Mouse (Mus musculus) G1E (cell line): ENCODE measurements around the gene Gm16181. TPM values are rescaled to one million over a fixed set of nuclear protein-coding genes. Genes with fewer than 3 reads are reported as not detected.

Source experiments
- ATAC-seq: 2 replicates; pipeline ENCODE4 v1.8.0; 2016; ENCODE audit warnings: mild to moderate bottlenecking; ENCODE audit not compliant: insufficient number of reproducible peaks, poor library complexity, low FRiP score, severe bottlenecking; ENCODE audit errors: extremely low read depth
- DNase-seq: peaks from one replicate; pipeline ENCODE4 v3.0.0; 2012; ENCODE audit warnings: low spot score
- H3K27me3 ChIP-seq: 2 replicates; pipeline ENCODE4 v1.6.1; 2012; ENCODE audit warnings: mild to moderate bottlenecking, low read length, inconsistent platforms; ENCODE audit not compliant: insufficient read depth
- H3K36me3 ChIP-seq: replicated peaks from 2 replicates; pipeline ENCODE3; 2012; ENCODE audit warnings: mild to moderate bottlenecking, inconsistent platforms
- H3K4me1 ChIP-seq: 2 replicates; pipeline ENCODE4 v1.6.1; 2012; ENCODE audit warnings: low read depth, low read length, inconsistent platforms, mixed read lengths; ENCODE audit not compliant: insufficient read depth
- H3K4me3 ChIP-seq: 2 replicates; pipeline ENCODE4 v1.5.1; 2012; ENCODE audit warnings: low read depth, mild to moderate bottlenecking, inconsistent platforms, low read length, moderate library complexity, mixed read lengths
- H3K9me3 ChIP-seq: replicated peaks from 2 replicates; pipeline ENCODE4 v1.6.1; 2012; ENCODE audit warnings: inconsistent platforms
- CTCF ChIP-seq: IDR thresholded peaks from 2 replicates; pipeline ENCODE4 v1.5.1; 2012; ENCODE audit warnings: low read depth, low read length, inconsistent platforms, mixed read lengths
- GATA1 ChIP-seq: IDR thresholded peaks from 2 replicates; pipeline ENCODE4 v1.6.1; 2012; ENCODE audit warnings: borderline replicate concordance, low read length, inconsistent platforms, mixed read lengths
- GATA2 ChIP-seq: IDR thresholded peaks from 2 replicates; pipeline ENCODE4 v1.6.1; 2012; ENCODE audit warnings: low read depth, low read length, inconsistent platforms, borderline replicate concordance
- POLR2AphosphoS5 ChIP-seq: IDR thresholded peaks from 2 replicates; pipeline ENCODE4 v1.6.1; 2012; ENCODE audit warnings: low read depth, low read length, inconsistent platforms; ENCODE audit not compliant: insufficient replicate concordance
- TAL1 ChIP-seq: conservative IDR thresholded peaks from 2 replicates; pipeline ENCODE4 v1.6.1; 2012; ENCODE audit warnings: low read depth, low read length, inconsistent platforms, mixed read lengths
- polyA plus RNA-seq: library from polyadenylated mRNA; stranded (reverse); fragments of >175 nt; gene quantifications from 2 replicates; pipeline ENCODE4 v1.2.3, GENCODE M21; 2012
- total RNA-seq, 2 experiments: library from RNA; stranded (forward) in 1 of 2; stranded (reverse) in 1 of 2; fragments of 200-1000 nt in 1 of 2; fragments of >200 nt in 1 of 2; fragmentation: Nextera tagmentation in 1 of 2; gene quantifications; 2 replicates each; pipeline ENCODE4 v1.2.3; 2014 to 2017

Gene Gm16181
- total and polyA plus RNA-seq, 3 experiments: 0.38 TPM; not detected in 2

DNA sequence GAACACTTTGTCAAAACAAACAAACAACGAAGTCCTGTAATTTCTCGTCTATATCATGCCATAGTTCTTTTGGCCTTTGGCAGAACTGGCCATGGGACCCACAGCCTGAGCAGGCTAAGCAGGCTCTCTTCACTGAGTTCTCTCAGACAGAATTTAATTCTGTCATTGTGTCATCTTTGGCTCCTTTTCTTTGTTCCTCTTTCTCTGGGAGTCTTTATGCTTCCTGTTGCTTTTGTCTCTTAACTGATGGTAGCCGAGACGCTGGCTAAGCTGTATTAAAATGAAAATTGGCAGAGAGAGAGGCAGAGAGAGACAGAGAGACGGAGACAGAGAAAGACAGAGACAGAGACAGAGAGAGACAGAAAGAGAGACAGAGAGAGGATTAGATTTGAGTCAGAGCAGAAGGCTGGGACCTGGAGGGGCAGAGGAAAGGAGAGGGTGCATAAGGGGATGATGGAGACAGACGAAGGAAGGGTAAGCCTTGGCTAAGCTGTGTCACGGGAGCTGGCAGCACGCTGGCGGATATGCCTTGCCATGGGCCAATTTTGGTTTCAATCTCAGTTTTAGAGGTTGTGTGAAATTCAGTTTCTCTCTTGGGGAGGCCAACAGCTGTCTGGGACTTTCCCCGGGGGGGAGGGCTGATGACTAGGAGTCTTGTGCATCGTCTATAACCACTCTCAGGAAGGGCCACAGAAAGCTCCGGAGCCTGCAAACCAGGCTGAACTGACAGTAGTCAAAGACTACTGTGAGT lies 10.7 kb upstream of the Gm16181 start:
- TF ChIP-seq TAL1 (no peak), CTCF (no peak)
- peaks cover 66% of the 10 kb centered on the region for H3K27me3 ChIP-seq
- ATAC-seq: no peak
- H3K9me3 ChIP-seq: no peaks in the 10 kb centered on the region
- no peak overlapping the region for H3K4me3 ChIP-seq
- peaks cover 10% of the 10 kb centered on the region for H3K4me1 ChIP-seq
- no peak for DNase-seq
- no peaks in the 10 kb centered on the region for H3K36me3 ChIP-seq

DNA sequence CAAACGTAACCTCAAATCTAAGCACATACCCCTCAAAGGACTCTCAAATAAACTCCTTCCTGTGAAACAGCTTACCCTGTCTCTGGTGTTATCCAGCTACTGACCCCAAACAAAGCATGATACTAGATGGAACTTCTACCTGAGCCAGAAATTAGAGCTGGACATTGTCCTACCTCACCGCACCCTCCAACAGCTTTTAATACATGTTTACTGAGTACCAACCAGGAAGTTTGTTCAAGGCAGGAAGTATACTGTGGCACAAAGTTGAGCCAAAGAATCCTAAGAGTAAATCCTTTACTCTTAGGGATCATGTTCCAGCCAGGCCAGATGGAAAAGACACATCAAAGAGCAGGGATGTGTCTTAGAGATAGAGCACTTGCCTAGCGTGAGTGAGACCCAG lies 10.0 kb upstream of the Gm16181 start:
- no peak for ATAC-seq

DNA sequence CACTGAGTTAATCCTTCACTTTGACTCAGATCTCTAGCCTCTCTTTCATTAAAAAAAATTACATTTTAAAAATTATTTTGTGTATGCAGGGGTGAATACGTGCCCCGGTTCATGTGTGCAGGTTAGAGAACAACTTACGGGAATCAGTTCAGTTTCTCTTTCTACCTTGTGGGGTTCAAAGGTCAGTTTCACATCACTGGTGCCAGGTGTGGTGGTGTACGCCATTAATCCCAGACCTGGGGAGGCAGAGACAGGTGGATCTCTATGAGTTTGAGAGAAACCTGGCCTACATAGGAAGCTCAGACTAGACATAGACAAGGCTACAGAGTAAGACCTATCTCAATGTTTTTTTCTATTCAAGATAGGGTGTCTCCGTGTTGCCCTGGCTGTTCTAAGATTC lies 7.6 kb upstream of the Gm16181 start:
- Histone ChIP-seq H3K9me3 (no peaks in the 10 kb centered on the region), H3K4me3 (no peak overlapping the region), H3K4me1 (peaks cover 8% of the 10 kb centered on the region), H3K27me3 (peaks cover 51% of the 10 kb centered on the region), H3K36me3 (peaks cover 3% of the 10 kb centered on the region)
- DNase-seq (no peak), ATAC-seq (no peak)
- TF ChIP-seq CTCF (no peak), GATA1 (no peak), TAL1 (no peak), GATA2 (no peak), POLR2AphosphoS5 (no peak)

More for the DNA sequence above, 10.0 kb upstream of the Gm16181 start:
- TF ChIP-seq POLR2AphosphoS5 (no peak), GATA2 (no peak), GATA1 (no peak), CTCF (no peak), TAL1 (no peak)
- Histone ChIP-seq H3K4me1 (peaks cover 10% of the 10 kb centered on the region), H3K4me3 (no peak overlapping the region), H3K36me3 (no peaks in the 10 kb centered on the region), H3K9me3 (no peaks in the 10 kb centered on the region), H3K27me3 (peaks cover 64% of the 10 kb centered on the region)
- no peak for DNase-seq

DNA sequence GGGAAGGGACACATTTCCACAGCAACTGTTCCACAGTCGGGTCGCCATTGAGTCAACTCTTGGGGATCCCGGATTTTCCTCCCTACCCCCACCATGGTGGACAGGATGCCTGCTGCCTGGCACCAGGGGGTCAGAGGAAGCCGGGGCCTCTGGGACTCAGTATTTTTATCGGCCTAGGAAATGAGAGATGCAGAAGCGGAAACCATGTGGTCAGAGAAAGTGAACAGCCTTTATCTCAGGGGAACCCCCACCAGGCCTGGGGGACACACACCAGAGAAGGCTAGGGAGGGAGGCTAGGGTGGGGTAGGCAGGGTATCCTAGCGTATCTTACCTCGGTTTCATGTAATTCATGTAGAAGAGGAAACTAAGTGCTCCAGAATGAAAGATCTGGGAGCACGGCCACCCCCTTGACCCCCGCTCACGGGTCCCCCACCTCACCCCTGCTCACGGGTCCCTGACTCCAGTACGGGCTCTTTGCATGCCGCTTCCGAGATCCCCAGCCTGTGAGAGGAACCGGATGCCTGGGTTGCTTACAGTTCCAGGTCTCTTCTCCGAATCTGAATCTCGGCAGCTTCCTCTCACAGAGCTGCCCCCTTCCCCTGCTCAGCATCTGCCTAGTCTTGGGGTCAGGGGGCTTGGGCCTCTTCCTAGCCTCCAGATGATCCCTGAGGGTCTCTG lies 2.0 kb upstream of the Gm16181 start:
- H3K36me3 ChIP-seq: peaks cover 55% of the 10 kb centered on the region
- no peaks in the 10 kb centered on the region for H3K9me3 ChIP-seq
- H3K27me3 ChIP-seq: peaks cover 13% of the 10 kb centered on the region
- no peak for TF ChIP-seq TAL1
- no peak for TF ChIP-seq POLR2AphosphoS5
- TF ChIP-seq CTCF: no peak
- no peak for ATAC-seq
- no peak for DNase-seq
- H3K4me1 ChIP-seq: peaks cover 32% of the 10 kb centered on the region
- no peak overlapping the region for H3K4me3 ChIP-seq

DNA sequence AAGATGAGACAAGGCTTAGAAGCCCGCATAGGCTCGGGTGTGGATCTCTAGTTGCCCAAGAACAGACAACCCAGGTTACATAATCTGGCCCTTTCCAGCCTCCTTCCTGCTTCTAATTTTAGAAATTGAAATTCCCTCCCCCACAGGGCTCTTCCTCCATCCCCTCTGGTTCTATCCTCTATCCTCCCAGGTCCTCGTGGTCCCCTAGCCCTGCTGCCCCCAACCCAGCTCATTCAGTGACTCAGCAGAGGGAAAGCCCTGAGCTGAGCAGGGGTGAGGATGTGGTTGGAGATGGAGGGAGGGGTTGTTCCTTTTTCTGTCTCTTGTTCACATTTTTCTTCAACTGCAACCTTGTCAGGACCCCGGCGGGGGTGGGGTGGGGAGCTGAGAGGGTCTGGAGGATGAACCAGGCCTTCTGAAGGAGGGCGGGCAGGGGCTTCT lies 1.0 kb upstream of the Gm16181 start:
- Histone ChIP-seq H3K27me3 (peaks cover 5% of the 10 kb centered on the region), H3K4me3 (no peak overlapping the region), H3K36me3 (peaks cover 62% of the 10 kb centered on the region), H3K9me3 (no peaks in the 10 kb centered on the region), H3K4me1 (peaks cover 32% of the 10 kb centered on the region)
- no peak for TF ChIP-seq CTCF
- TF ChIP-seq POLR2AphosphoS5: no peak
- no peak for TF ChIP-seq GATA1
- TF ChIP-seq TAL1: no peak
- TF ChIP-seq GATA2: no peak
- DNase-seq: no peak
- no peak for ATAC-seq

DNA sequence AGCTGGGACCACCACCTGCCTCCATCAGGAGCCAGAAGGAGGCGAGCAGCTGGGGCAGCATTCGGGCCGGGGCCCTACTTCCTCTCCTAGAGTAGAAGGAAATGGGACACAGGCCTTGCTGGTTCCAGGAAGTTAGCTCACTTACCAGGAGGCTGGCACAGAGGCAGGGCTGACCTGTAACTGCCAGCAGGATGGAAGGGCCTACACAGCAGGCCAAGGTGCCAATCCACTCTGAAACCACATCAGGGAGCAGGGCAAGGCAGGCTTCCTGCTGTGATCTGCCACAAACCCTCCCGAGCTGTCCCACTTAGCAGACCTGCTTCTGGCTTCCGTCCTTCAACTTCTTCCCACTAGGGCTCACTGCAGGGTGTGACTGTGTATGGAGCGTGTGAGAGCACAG lies 1.7 kb downstream of the Gm16181 start:
- Histone ChIP-seq H3K36me3 (peaks cover 88% of the 10 kb centered on the region), H3K27me3 (no peaks in the 10 kb centered on the region), H3K4me3 (no peak overlapping the region), H3K9me3 (no peaks in the 10 kb centered on the region), H3K4me1 (peaks cover 38% of the 10 kb centered on the region)
- ATAC-seq (no peak), DNase-seq (no peak)
- TF ChIP-seq GATA2 (no peak), POLR2AphosphoS5 (peak; percentile 51; the same call in 1 of the 2 replicates)
